Mouse (Mus musculus) lung, embryonic 14.5 days (tissue): ENCODE data around the gene Usf3. TPM values are rescaled to one million over a fixed set of nuclear protein-coding genes. Genes with fewer than 3 reads are reported as not detected.

Source experiments
- ATAC-seq: fragments of 200-750 bp; cut with Nextera tagmentation; 2 replicates; pipeline ENCODE4 v1.8.0; 2017; ENCODE audit warnings: mild to moderate bottlenecking, moderate TSS enrichment, moderate library complexity; ENCODE audit not compliant: insufficient read depth
- DNase-seq: peaks from one replicate; pipeline ENCODE4 v3.0.0-alpha.2; 2015
- H3K27ac ChIP-seq: fragments of 300-500 bp; sonication (generic); 2 replicates; pipeline ENCODE4 v1.5.1; 2014; ENCODE audit warnings: low read depth, mild to moderate bottlenecking, moderate library complexity
- H3K27me3 ChIP-seq: fragments of 300-500 bp; sonication (generic); 2 replicates; pipeline ENCODE4 v1.6.1; 2014; ENCODE audit warnings: low read length, control low read depth; ENCODE audit not compliant: insufficient read depth
- H3K36me3 ChIP-seq: fragments of 300-500 bp; sonication (generic); 2 replicates; pipeline ENCODE4 v1.6.1; 2014; ENCODE audit warnings: control low read depth; ENCODE audit not compliant: insufficient read depth
- H3K4me1 ChIP-seq: fragments of 300-500 bp; sonication (generic); 2 replicates; pipeline ENCODE4 v1.6.1; 2014; ENCODE audit warnings: antibody characterized with exemption, control low read depth; ENCODE audit not compliant: insufficient read depth
- H3K4me2 ChIP-seq: fragments of 300-500 bp; sonication (generic); 2 replicates; pipeline ENCODE4 v1.6.1; 2014; ENCODE audit warnings: mild to moderate bottlenecking
- H3K4me3 ChIP-seq: fragments of 300-500 bp; sonication (generic); 2 replicates; pipeline ENCODE4 v1.5.1; 2014; ENCODE audit warnings: low read depth, low read length
- H3K9ac ChIP-seq: fragments of 300-500 bp; sonication (generic); 2 replicates; pipeline ENCODE4 v1.6.1; 2014
- H3K9me3 ChIP-seq: fragments of 300-500 bp; sonication (generic); 2 replicates; pipeline ENCODE4 v1.6.1; 2016; ENCODE audit warnings: low read depth, low read length, control low read depth
- CTCF ChIP-seq: IDR thresholded peaks from 2 replicates; pipeline ENCODE4 v1.5.1; 2016; ENCODE audit warnings: antibody characterized with exemption, low read depth
- WGBS: fragments of 180-500 bp; shearing (Covaris S2); extraction: QIAGEN DNeasy Blood & Tissue Kit; methylation state at CpG from one replicate; pipeline ENCODE4 v1.1.7; 2014; 5-methylcytosine and 5-hydroxymethylcytosine counted together
- polyA plus RNA-seq: library from polyadenylated mRNA; unstranded; fragments of >200 nt; fragmentation: Nextera tagmentation; extraction: Ambion mirVana; gene quantifications from 2 replicates; pipeline ENCODE4 v1.2.1, GENCODE M21; 2014

The Usf3 gene
- polyA plus RNA-seq: 5.0 and 5.1 TPM in 2 replicates

- H3K4me2 ChIP-seq: peak within 1 kb of the TSS; percentile 67
- peak within 1 kb of the TSS; percentile 94 for H3K27ac ChIP-seq
- peak within 1 kb of the TSS; percentile 95 for H3K9ac ChIP-seq
- peaks cover 8% of the 10 kb centered on the region; the same call in 1 of the 2 replicates for H3K4me1 ChIP-seq
- WGBS: under 1% methylated on average over 58 of the region's 77 CpGs
- H3K9me3 ChIP-seq: no peaks in the 10 kb centered on the region
- no peaks in the 10 kb centered on the region for H3K27me3 ChIP-seq
- peak; percentile 72 for ATAC-seq
- no peak for TF ChIP-seq CTCF
- DNase-seq: peak; percentile 60
- H3K36me3 ChIP-seq: no peaks in the 10 kb centered on the region
- peak within 1 kb of the TSS; percentile 89 for H3K4me3 ChIP-seq
Observed at GRCm38 (mm10) chr16:44173155-44173941, at the start of gene Usf3. Gene Usf3, plus strand, starts transcription at chr16:44173246.

- Histone ChIP-seq H3K27me3 (no peaks in the 10 kb centered on the region), H3K27ac (no peak overlapping the region), H3K36me3 (no peaks in the 10 kb centered on the region), H3K4me1 (no peaks in the 10 kb centered on the region), H3K9me3 (no peaks in the 10 kb centered on the region), H3K4me2 (no peak overlapping the region), H3K4me3 (no peak overlapping the region), H3K9ac (no peak overlapping the region)
- no peak for ATAC-seq
- WGBS: 76% methylated on average over 2 of the region's 2 CpGs
- DNase-seq: no peak
- no peak for TF ChIP-seq CTCF
Observed at GRCm38 (mm10) chr16:44123786-44124185, 49.3 kb upstream of the Usf3 start.

- 96% methylated on average over 1 of the region's 1 CpGs for WGBS
- Histone ChIP-seq H3K4me2 (no peak overlapping the region), H3K9me3 (no peaks in the 10 kb centered on the region), H3K27me3 (no peaks in the 10 kb centered on the region), H3K4me3 (no peak overlapping the region), H3K27ac (no peak overlapping the region), H3K36me3 (no peaks in the 10 kb centered on the region), H3K9ac (no peak overlapping the region), H3K4me1 (no peaks in the 10 kb centered on the region)
- no peak for TF ChIP-seq CTCF
- DNase-seq: no peak
- ATAC-seq: no peak
Observed at GRCm38 (mm10) chr16:44124713-44125112, 48.3 kb upstream of the Usf3 start.

GRCm38 (mm10) chr16:44125436-44125835 is 47.6 kb upstream of the Usf3 start:
- DNase-seq (no peak), ATAC-seq (no peak)
- H3K4me2 ChIP-seq: no peak overlapping the region
- no peaks in the 10 kb centered on the region for H3K27me3 ChIP-seq
- TF ChIP-seq CTCF: no peak
- no peak overlapping the region for H3K27ac ChIP-seq
- no peaks in the 10 kb centered on the region for H3K9me3 ChIP-seq
- H3K4me3 ChIP-seq: no peak overlapping the region
- 83% methylated on average over 2 of the region's 2 CpGs for WGBS
- H3K9ac ChIP-seq: no peak overlapping the region
- no peaks in the 10 kb centered on the region for H3K4me1 ChIP-seq
- H3K36me3 ChIP-seq: no peaks in the 10 kb centered on the region

- Histone ChIP-seq H3K9ac (no peak overlapping the region), H3K4me3 (no peak overlapping the region), H3K9me3 (no peaks in the 10 kb centered on the region), H3K27ac (no peak overlapping the region), H3K4me1 (no peaks in the 10 kb centered on the region), H3K27me3 (no peaks in the 10 kb centered on the region), H3K36me3 (no peaks in the 10 kb centered on the region), H3K4me2 (no peak overlapping the region)
- no peak for ATAC-seq
- peak; percentile 44 for DNase-seq
- WGBS: 52% methylated on average over 4 of the region's 4 CpGs
- no peak for TF ChIP-seq CTCF
Observed at GRCm38 (mm10) chr16:44126437-44126836, 46.6 kb upstream of the Usf3 start.

- Histone ChIP-seq H3K4me1 (no peaks in the 10 kb centered on the region), H3K4me2 (no peak overlapping the region), H3K27me3 (no peaks in the 10 kb centered on the region), H3K9ac (no peak overlapping the region), H3K27ac (no peak overlapping the region), H3K4me3 (no peak overlapping the region), H3K9me3 (no peaks in the 10 kb centered on the region), H3K36me3 (no peaks in the 10 kb centered on the region)
- no peak for DNase-seq
- WGBS: 72% methylated on average over 4 of the region's 4 CpGs
- no peak for ATAC-seq
- TF ChIP-seq CTCF: no peak
Observed at GRCm38 (mm10) chr16:44132300-44132699, 40.7 kb upstream of the Usf3 start.

GRCm38 (mm10) chr16:44133187-44133586 is 39.9 kb upstream of the Usf3 start:
- 69% methylated on average over 3 of the region's 3 CpGs for WGBS
- Histone ChIP-seq H3K9ac (no peak overlapping the region), H3K4me3 (no peak overlapping the region), H3K4me2 (no peak overlapping the region), H3K27ac (no peak overlapping the region), H3K4me1 (0 out of 2 replicates have a peak, but pooled peaks cover 6% of the 10 kb centered on the region), H3K36me3 (no peaks in the 10 kb centered on the region), H3K9me3 (no peaks in the 10 kb centered on the region), H3K27me3 (no peaks in the 10 kb centered on the region)
- no peak for TF ChIP-seq CTCF
- 0 out of 2 replicates have a peak, but pooled peaks have one; percentile 29 for ATAC-seq
- no peak for DNase-seq
